Comparison of ENCODE assay signal across 9 mouse cellular contexts in the genomic region with DNA sequence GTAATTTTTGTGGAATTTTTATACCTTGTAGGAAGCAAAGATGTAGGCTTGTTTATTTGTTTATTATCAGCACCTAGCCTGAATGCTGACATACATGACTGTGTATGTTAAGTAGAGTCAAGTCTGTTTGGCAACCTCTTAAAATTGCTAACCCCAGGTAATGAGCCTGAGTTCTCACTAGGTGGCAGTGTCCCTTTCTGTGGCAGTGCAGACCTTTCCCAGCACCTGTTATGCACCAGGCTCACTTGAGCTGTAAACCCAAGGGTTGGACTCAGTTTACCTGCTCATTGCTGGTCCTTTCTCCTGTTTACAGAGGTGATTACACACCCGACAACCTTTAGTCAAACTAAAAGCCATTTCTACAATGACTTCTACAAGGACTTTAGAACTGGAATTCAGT. TPM values are rescaled to one million over a fixed set of nuclear protein-coding genes. Genes with fewer than 3 reads are reported as not detected.
DNase-seq lines count a peak whose midpoint lies in the region; ATAC-seq lines count a peak whose summit lies in the region.
"Had no signal": no experiment of that assay in that cellular context is flagged by ENCODE, and none has a peak within 500 bp of the region (broad histone marks: within the 10 kb centered on the region; RNA-seq: fewer than 3 reads in every experiment).

No protein-coding gene starts in this region.

- no peaks in the 10 kb centered on the region for H3K9me3 ChIP-seq in embryonic facial prominence, embryonic 11.5 days (replicated peaks; ENCODE audit: control insufficient read depth, low read length)
- H3K9me3 ChIP-seq: limb, embryonic 15.5 days had no signal

- DNase-seq in frontal cortex, postnatal 25 days (ENCODE audit: low spot score in 2 of 2): no peak
- DNase-seq in 3T3-L1 (ENCODE audit: low read depth, low spot score) (peak; percentile 62), WW6 (ENCODE audit: low read depth, low spot score) (peak; percentile 20)
- DNase-seq in embryonic facial prominence, embryonic 11.5 days (ENCODE audit: low spot score): peak; percentile 72
- DNase-seq in kidney, postnatal 10 days: peak; percentile 63
- DNase-seq in lung, postnatal 36 days: peak; percentile 70
- peak; percentile 19 for DNase-seq in telencephalon, adult 2 months (ENCODE audit: low read depth, low spot score)

- no peak overlapping the region for H3K27ac ChIP-seq in embryonic facial prominence, embryonic 11.5 days (replicated peaks; ENCODE audit: low read depth, low read length)
- H3K27ac ChIP-seq: limb, embryonic 15.5 days had no signal

- H3K4me2 ChIP-seq in embryonic facial prominence, embryonic 11.5 days (ENCODE audit: low read depth, low read length): no peak overlapping the region
- H3K4me2 ChIP-seq: limb, embryonic 15.5 days had no signal

- no peaks in the 10 kb centered on the region for H3K4me1 ChIP-seq in embryonic facial prominence, embryonic 11.5 days (ENCODE audit: control insufficient read depth, insufficient read depth, low read length)
- H3K4me1 ChIP-seq: limb, embryonic 15.5 days had no signal

- no peak overlapping the region for H3K4me3 ChIP-seq in embryonic facial prominence, embryonic 11.5 days (ENCODE audit: low read depth, low read length)
- H3K4me3 ChIP-seq: limb, embryonic 15.5 days had no signal

- no peaks in the 10 kb centered on the region for H3K36me3 ChIP-seq in embryonic facial prominence, embryonic 11.5 days (replicated peaks; ENCODE audit: control insufficient read depth, insufficient read depth, low read depth, low read length)
- H3K36me3 ChIP-seq: limb, embryonic 15.5 days had no signal

- 57% methylated on average over 1 of the region's 1 CpGs for WGBS in embryonic facial prominence, embryonic 11.5 days

- peak; percentile 72 for ATAC-seq in frontal cortex, adult (ENCODE audit: low TSS enrichment)
- ATAC-seq in embryonic facial prominence, embryonic 11.5 days (replicated peaks; ENCODE audit: insufficient number of reproducible peaks, low FRiP score, low TSS enrichment, low read depth): no peak

- no peaks in the 10 kb centered on the region for H3K27me3 ChIP-seq in embryonic facial prominence, embryonic 11.5 days (ENCODE audit: control insufficient read depth, insufficient read depth, low read length)
- H3K27me3 ChIP-seq: limb, embryonic 15.5 days had no signal

- no peak overlapping the region for H3K9ac ChIP-seq in embryonic facial prominence, embryonic 11.5 days (replicated peaks; ENCODE audit: low read length)
- H3K9ac ChIP-seq: limb, embryonic 15.5 days had no signal

RNA-seq across cellular contexts. Expression of a gene that starts 40.3 kb away (rescaled TPM):
- 17.5 and 18.4 TPM in 2 replicates for polyA plus RNA-seq in embryonic facial prominence, embryonic 11.5 days (2014; fragmentation: Nextera tagmentation; extraction: Ambion mirVana)

Comparison
In these comparisons a context has a peak if more than half of its experiments do, and no peak if none do; other contexts are left out.
1. DNase-seq: peak in 3T3-L1 (single experiment), WW6 (single experiment), embryonic facial prominence, embryonic 11.5 days (single experiment), kidney, postnatal 10 days (single experiment), lung, postnatal 36 days (single experiment) and telencephalon, adult 2 months (single experiment); none in frontal cortex, postnatal 25 days (0 of 2).